ENCODE assay signal across 8 mouse cellular contexts in genomic region chr13:12255911-12256705, GRCm38 (mm10). TPM values are rescaled to one million over a fixed set of nuclear protein-coding genes. Genes with fewer than 3 reads are reported as not detected.
A peak's percentile ranks its signal among the peaks of the same experiment; 100 is the strongest.
DNase-seq lines count a peak whose midpoint lies in the region; ATAC-seq and TF ChIP-seq lines count a peak whose summit lies in the region.

No protein-coding gene starts in this region.

- peaks cover 22% of the 10 kb centered on the region for H3K36me3 ChIP-seq in heart, embryonic 14.5 days (ENCODE audit: control insufficient read depth, insufficient read depth, low read length)
- H3K36me3 ChIP-seq in hindbrain, embryonic 13.5 days, result no peaks in the 10 kb centered on the region
- H3K36me3 ChIP-seq in midbrain, embryonic 13.5 days, result 0 out of 2 replicates have a peak, but pooled peaks cover 3% of the 10 kb centered on the region

- no peak for DNase-seq in heart, adult 8-10 months (ENCODE audit: low spot score)
- peak; percentile 50 for DNase-seq in Patski (ENCODE audit: low read depth, low spot score)
- no peak for DNase-seq in ovary, postnatal 10 days (ENCODE audit: low spot score)
- no peak for DNase-seq in left cerebral cortex, adult 2 months (ENCODE audit: extremely low spot score in 1 of 2, low spot score in 2 of 2)

- peaks cover 0 to 14% of the 10 kb centered on the region in 2 experiments; a peak in 2 of 4 replicates for H3K4me1 ChIP-seq in heart, embryonic 14.5 days (ENCODE audit: control insufficient read depth in 2 of 2, insufficient read depth in 2 of 2, low read length in 2 of 2)
- peaks cover 20% of the 10 kb centered on the region for H3K4me1 ChIP-seq in hindbrain, embryonic 13.5 days (replicated peaks)
- H3K4me1 ChIP-seq in midbrain, embryonic 13.5 days (replicated peaks), result peaks cover 18% of the 10 kb centered on the region

- TF ChIP-seq CTCF in Patski (IDR thresholded peaks at IDR 0.05), result no peak
- no peak for TF ChIP-seq CTCF in left cerebral cortex, adult 2 months (IDR thresholded peaks at IDR 0.05)

- peaks cover 1% of the 10 kb centered on the region for H3K9me3 ChIP-seq in heart, embryonic 14.5 days (ENCODE audit: control insufficient read depth, low read length)
- no peaks in the 10 kb centered on the region for H3K9me3 ChIP-seq in hindbrain, embryonic 13.5 days
- peaks cover 3% of the 10 kb centered on the region; the same call in 1 of the 2 replicates for H3K9me3 ChIP-seq in midbrain, embryonic 13.5 days

- peak overlapping the region; percentile 78 for H3K4me2 ChIP-seq in heart, embryonic 14.5 days (ENCODE audit: low read length)
- peak overlapping the region; percentile 73 for H3K4me2 ChIP-seq in hindbrain, embryonic 13.5 days
- peak overlapping the region; percentile 72 for H3K4me2 ChIP-seq in midbrain, embryonic 13.5 days (replicated peaks)

- in situ Hi-C loops in Patski (cut with MboI; ENCODE audit: low pct_unique_long_range_greater_than_20kb), result no loop called here

- peak overlapping the region; percentile 84 for H3K9ac ChIP-seq in heart, embryonic 14.5 days (ENCODE audit: low read length)
- H3K9ac ChIP-seq in hindbrain, embryonic 13.5 days, result peak overlapping the region; percentile 78; the same call in 1 of the 2 replicates
- H3K9ac ChIP-seq in midbrain, embryonic 13.5 days (replicated peaks), result no peak overlapping the region

- H3K27ac ChIP-seq in heart, embryonic 14.5 days (replicated peaks in 1 of 2; ENCODE audit: control insufficient read depth in 1 of 2, insufficient read depth in 1 of 2, low read depth in 2 of 2, low read length in 2 of 2), result no peak overlapping the region
- H3K27ac ChIP-seq in hindbrain, embryonic 13.5 days, result no peak overlapping the region
- H3K27ac ChIP-seq in midbrain, embryonic 13.5 days, result no peak overlapping the region
- H3K27ac ChIP-seq in left cerebral cortex, adult 2 months, result no peak overlapping the region

- peak overlapping the region in 1 of 2 experiments; percentile 84; a peak in 3 of 4 replicates for H3K4me3 ChIP-seq in heart, embryonic 14.5 days (ENCODE audit: control insufficient read depth in 1 of 2, insufficient read depth in 1 of 2, low read depth in 1 of 2, low read length in 2 of 2)
- H3K4me3 ChIP-seq in hindbrain, embryonic 13.5 days, result peak overlapping the region; percentile 71
- H3K4me3 ChIP-seq in midbrain, embryonic 13.5 days (replicated peaks), result peak overlapping the region; percentile 65
- H3K4me3 ChIP-seq in left cerebral cortex, adult 2 months, result no peak overlapping the region

- 72% methylated on average over 3 of the region's 3 CpGs for WGBS in heart, embryonic 14.5 days
- 83% methylated on average over 3 of the region's 3 CpGs for WGBS in hindbrain, embryonic 13.5 days
- WGBS in midbrain, embryonic 13.5 days, result 76% methylated on average over 3 of the region's 3 CpGs

- ATAC-seq in heart, embryonic 14.5 days (ENCODE audit: insufficient number of reproducible peaks, insufficient read depth, low FRiP score, low read depth), result no peak
- peak; percentile 16 for ATAC-seq in Patski
- ATAC-seq in hindbrain, embryonic 13.5 days (ENCODE audit: low FRiP score), result no peak
- ATAC-seq in midbrain, embryonic 13.5 days, result no peak
- ATAC-seq in CD4-positive, CD25-positive, alpha-beta regulatory T cell, adult 4 months, result no peak

- POLR2A ChIA-PET in Patski (lab: Charles Lee), result interaction anchor here (0.8 to 2.1 kb wide), 2 partner anchors 10 to 11 kb away, joined by 3 to 4 read pairs; no protein-coding TSS in a partner anchor

- H3K27me3 ChIP-seq in heart, embryonic 14.5 days (ENCODE audit: control insufficient read depth, insufficient read depth, low read length), result no peaks in the 10 kb centered on the region
- H3K27me3 ChIP-seq in Patski, result no peaks in the 10 kb centered on the region
- no peaks in the 10 kb centered on the region for H3K27me3 ChIP-seq in hindbrain, embryonic 13.5 days
- no peaks in the 10 kb centered on the region for H3K27me3 ChIP-seq in midbrain, embryonic 13.5 days

- CTCF ChIA-PET in Patski (lab: Charles Lee), result interaction anchor here (1.1 to 2.2 kb wide), 3 partner anchors 9 to 37 kb away, joined by 3 to 14 read pairs (median 12); no protein-coding TSS in a partner anchor

- intact Hi-C loops in left cerebral cortex, adult 2 months (cut with DNase I), result loop anchor here (5.0 kb wide), 1 partner anchor 149 kb away; the partner anchor contains the start of gene Ryr2

RNA-seq across cellular contexts. Expression of gene Mtr, which starts 1.8 kb away (rescaled TPM):
- 14.8 and 17.5 TPM in 2 replicates for polyA plus RNA-seq in heart, embryonic 14.5 days (2014; fragmentation: Nextera tagmentation; extraction: Ambion mirVana)
- 100 to 1,000 TPM in 2 of 4 experiments, 10 to 100 TPM in 2; 78.6 to 124 (median 104) TPM for total RNA-seq in heart, adult 8-10 months (2022)
- 27.2 TPM for polyA plus RNA-seq in Patski (2021)
- polyA plus RNA-seq in hindbrain, embryonic 13.5 days (2015; fragmentation: Nextera tagmentation; extraction: Ambion mirVana), result 5.0 and 5.5 TPM in 2 replicates
- 5.3 and 6.6 TPM in 2 replicates for polyA plus RNA-seq in midbrain, embryonic 13.5 days (2015; fragmentation: Nextera tagmentation; extraction: Ambion mirVana)
- 10 to 100 TPM; 19.4 to 29.4 TPM for polyA plus RNA-seq in CD4-positive, CD25-positive, alpha-beta regulatory T cell, adult 4 months (2017; shearing (Covaris generic))
- 10 to 100 TPM; 17.4 to 19.0 TPM for total RNA-seq in left cerebral cortex, adult 2 months (2021)
